Mouse (Mus musculus) forebrain, embryonic 15.5 days (tissue): ENCODE results near the gene Prr36. TPM values are rescaled to one million over a fixed set of nuclear protein-coding genes. Genes with fewer than 3 reads are reported as not detected.
A peak's percentile ranks its signal among the peaks of the same experiment; 100 is the strongest.

ENCODE experiments used
- ATAC-seq: fragments of 200-750 bp; cut with Nextera tagmentation; replicated peaks from 2 replicates; pipeline ENCODE4 v1.8.0; 2017; ENCODE audit warnings: mild to moderate bottlenecking, moderate TSS enrichment, moderate library complexity
- H3K27ac ChIP-seq: fragments of 300-500 bp; sonication (generic); replicated peaks from 2 replicates; pipeline ENCODE4 v1.5.1; 2015; ENCODE audit warnings: mild to moderate bottlenecking, inconsistent platforms
- H3K27me3 ChIP-seq: fragments of 300-500 bp; sonication (generic); 2 replicates; pipeline ENCODE4 v1.6.1; 2015; ENCODE audit warnings: inconsistent platforms
- H3K36me3 ChIP-seq: fragments of 300-500 bp; sonication (generic); 2 replicates; pipeline ENCODE4 v1.6.1; 2015; ENCODE audit warnings: mild to moderate bottlenecking, inconsistent platforms
- H3K4me1 ChIP-seq: fragments of 300-500 bp; sonication (generic); 2 replicates; pipeline ENCODE4 v1.6.1; 2015; ENCODE audit warnings: inconsistent platforms
- H3K4me2 ChIP-seq: fragments of 300-500 bp; sonication (generic); replicated peaks from 2 replicates; pipeline ENCODE4 v1.6.1; 2015; ENCODE audit warnings: mild to moderate bottlenecking, inconsistent platforms
- H3K4me3 ChIP-seq: fragments of 300-500 bp; sonication (generic); 2 replicates; pipeline ENCODE4 v1.5.1; 2015; ENCODE audit warnings: mild to moderate bottlenecking, inconsistent platforms
- H3K9ac ChIP-seq: fragments of 300-500 bp; sonication (generic); replicated peaks from 2 replicates; pipeline ENCODE4 v1.6.1; 2015; ENCODE audit warnings: mild to moderate bottlenecking, inconsistent platforms
- H3K9me3 ChIP-seq: fragments of 300-500 bp; sonication (generic); 2 replicates; pipeline ENCODE4 v1.6.1; 2016; ENCODE audit warnings: inconsistent platforms
- WGBS: fragments of 180-500 bp; shearing (Covaris S2); methylation state at CpG from one replicate; pipeline ENCODE4 v1.1.7; 2015; ENCODE audit warnings: mixed read lengths; 5-methylcytosine and 5-hydroxymethylcytosine counted together
- polyA plus RNA-seq: library from polyadenylated mRNA; unstranded; fragments of >200 nt; fragmentation: Nextera tagmentation; extraction: Ambion mirVana; gene quantifications from 2 replicates; pipeline ENCODE4 v1.2.1, GENCODE M21; 2015

The Prr36 gene
- polyA plus RNA-seq, 1 experiment from 2014 or later = 40.5 TPM

DNA sequence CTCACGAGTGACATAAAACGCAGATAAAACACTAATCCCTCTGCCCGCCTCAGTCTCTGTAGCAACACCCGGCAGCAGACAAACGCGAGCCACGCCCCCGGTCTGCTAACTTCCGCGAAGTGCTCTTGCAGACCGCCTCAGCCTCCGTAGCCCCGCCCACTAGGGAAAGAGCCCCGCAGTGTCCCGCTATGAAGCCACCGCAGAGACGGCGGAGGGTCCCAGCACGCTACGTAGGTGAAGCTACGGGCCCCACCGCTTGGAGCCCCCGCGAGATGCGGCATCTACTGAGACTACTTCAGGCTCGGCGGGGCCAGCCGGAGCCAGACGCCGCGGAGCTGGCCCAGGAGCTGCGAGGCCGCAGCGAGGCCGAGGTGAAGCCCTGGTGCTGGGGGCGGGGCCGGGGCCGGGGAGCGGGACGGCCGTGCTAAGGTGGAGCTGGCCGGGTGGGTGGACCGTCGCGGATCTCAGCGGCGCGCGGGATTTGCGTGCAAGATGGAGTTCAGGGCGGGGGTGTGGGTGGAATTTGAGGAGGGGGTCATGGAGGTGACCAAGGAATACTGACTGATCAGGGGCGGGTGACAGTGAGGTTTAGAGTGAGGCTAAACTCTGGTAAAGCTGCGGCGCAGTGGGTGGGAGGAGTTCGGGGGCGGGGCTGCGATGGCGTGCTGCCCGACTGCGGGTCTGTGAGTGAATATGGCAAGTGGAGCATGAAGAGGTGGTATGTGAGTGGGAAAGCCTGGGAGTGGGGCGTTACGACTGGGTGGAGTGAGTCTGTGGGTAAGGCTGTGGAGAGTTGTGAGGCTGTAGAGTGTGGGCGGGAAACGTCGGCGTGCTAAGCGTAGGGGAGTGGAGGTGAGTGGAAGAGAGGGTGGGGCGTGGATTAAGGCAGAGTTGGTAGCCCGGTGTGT is 35.9 kb upstream of the Prr36 start, which contains the start of gene Snapc2:
TSS of gene Snapc2 (plus strand) at position 147 of the 908 bp plus-strand sequence.
- Histone ChIP-seq H3K27me3 (no peaks in the 10 kb centered on the region), H3K9ac (peak within 1 kb of the TSS; percentile 89), H3K36me3 (peaks cover 28% of the 10 kb centered on the region), H3K4me1 (peaks cover 55% of the 10 kb centered on the region), H3K27ac (peak within 1 kb of the TSS; percentile 95), H3K4me3 (peak within 1 kb of the TSS; percentile 89), H3K4me2 (peak within 1 kb of the TSS; percentile 72), H3K9me3 (no peaks in the 10 kb centered on the region)
- under 1% methylated on average over 69 of the region's 69 CpGs for WGBS
- peak; percentile 88 for ATAC-seq

DNA sequence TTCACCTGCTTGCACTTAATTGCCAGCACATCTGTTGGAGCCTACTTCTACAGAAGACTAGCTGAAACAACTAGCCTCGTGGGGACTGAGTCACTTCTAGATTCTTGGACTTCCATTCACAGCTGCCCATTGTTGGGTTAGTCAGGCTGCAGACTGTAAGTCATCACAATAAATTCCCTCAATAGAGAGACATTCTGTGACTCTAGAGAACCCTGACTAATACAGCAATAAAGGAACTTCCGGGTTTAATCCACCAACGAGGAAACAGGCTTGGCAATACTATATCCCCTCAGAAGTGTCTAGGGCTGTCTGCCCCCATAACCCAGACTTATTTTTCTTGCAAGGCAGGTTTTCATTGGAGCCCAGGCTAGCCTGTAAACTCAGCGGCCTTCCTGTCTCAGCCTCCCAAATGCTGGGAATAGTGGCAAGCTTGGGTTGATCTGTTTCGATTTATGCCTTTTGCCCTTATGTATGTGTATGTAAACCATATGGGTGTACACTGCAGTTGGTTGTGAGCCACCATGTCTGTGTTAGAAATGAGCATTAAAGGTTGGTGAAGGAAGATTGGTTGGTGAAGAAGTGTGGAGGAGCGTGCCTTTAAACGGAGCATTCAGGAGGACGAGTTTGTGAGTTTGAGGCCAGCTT is 35.0 kb upstream of the Prr36 start:
- H3K36me3 ChIP-seq = peaks cover 36% of the 10 kb centered on the region
- peak; percentile 0; the same call in 1 of the 2 replicates for ATAC-seq
- H3K27ac ChIP-seq = peak overlapping the region; percentile 95
- H3K27me3 ChIP-seq = no peaks in the 10 kb centered on the region
- no peaks in the 10 kb centered on the region for H3K9me3 ChIP-seq
- peak overlapping the region; percentile 51 for H3K9ac ChIP-seq
- H3K4me3 ChIP-seq = peak overlapping the region; percentile 89
- peaks cover 46% of the 10 kb centered on the region for H3K4me1 ChIP-seq
- WGBS = 43% methylated on average over 8 of the region's 8 CpGs
- H3K4me2 ChIP-seq = peak overlapping the region; percentile 72

DNA sequence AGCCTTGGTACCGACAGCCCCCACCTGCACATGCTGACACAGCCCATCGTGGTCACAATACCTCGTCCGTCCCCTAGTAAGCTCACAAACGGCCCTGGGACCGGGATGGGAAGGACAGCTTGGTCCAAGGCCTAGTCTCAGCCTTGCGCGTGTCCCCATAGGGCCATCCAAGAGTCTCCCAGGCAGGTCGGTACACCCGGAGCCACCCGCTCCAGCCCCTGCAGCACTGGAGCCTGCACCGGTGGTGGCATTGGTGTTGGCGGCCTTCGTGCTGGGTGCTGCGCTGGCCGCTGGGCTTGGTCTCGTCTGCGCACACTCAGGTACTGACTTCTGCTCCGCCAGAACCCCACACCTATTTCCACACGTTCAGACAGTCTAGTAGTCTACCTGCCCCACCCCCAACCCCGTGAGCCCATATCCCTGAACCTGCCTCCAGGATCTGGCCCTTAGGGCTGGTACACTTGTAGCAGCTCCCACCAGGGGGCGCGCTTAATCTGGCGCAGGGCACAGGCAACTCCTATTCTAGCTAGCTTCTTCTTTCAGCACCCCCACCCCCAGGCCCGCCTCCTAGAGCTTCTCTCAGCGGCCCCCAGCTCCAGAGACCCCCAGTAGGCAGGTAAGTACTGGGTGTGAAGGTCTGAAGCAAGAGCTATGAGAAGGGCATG is 33.2 kb upstream of the Prr36 start:
- Histone ChIP-seq H3K27me3 (no peaks in the 10 kb centered on the region), H3K9me3 (no peaks in the 10 kb centered on the region), H3K4me3 (no peak overlapping the region), H3K4me2 (no peak overlapping the region), H3K4me1 (peaks cover 31% of the 10 kb centered on the region), H3K36me3 (peaks cover 38% of the 10 kb centered on the region), H3K9ac (no peak overlapping the region), H3K27ac (no peak overlapping the region)
- 33% methylated on average over 26 of the region's 26 CpGs for WGBS
- ATAC-seq = peak; percentile 20; the same call in 1 of the 2 replicates

DNA sequence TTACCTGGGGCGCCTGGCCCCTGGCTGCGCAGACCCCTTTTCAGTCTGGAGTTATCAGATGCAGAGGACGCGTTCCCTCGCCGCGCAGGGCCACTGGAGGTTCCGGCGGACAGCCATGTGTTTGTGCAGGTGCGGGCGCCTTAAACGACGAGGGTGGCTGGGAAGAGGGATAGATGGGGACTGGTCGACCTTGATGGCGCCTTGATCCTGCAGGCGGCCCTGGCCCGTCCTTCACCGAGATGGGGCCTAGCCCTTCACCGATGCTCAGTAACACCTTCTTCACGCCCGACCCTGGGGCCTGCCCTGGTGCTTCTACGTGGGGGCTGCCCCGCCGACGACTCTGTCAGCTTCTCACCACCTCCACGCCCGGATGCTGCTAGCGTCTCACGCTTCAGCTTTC is 32.0 kb upstream of the Prr36 start:
- WGBS = 22% methylated on average over 29 of the region's 29 CpGs
- H3K4me3 ChIP-seq = no peak overlapping the region
- no peaks in the 10 kb centered on the region for H3K27me3 ChIP-seq
- peaks cover 40% of the 10 kb centered on the region for H3K36me3 ChIP-seq
- no peak overlapping the region for H3K27ac ChIP-seq
- peaks cover 21% of the 10 kb centered on the region for H3K4me1 ChIP-seq
- no peak overlapping the region for H3K9ac ChIP-seq
- no peak for ATAC-seq
- H3K4me2 ChIP-seq = no peak overlapping the region
- H3K9me3 ChIP-seq = no peaks in the 10 kb centered on the region

DNA sequence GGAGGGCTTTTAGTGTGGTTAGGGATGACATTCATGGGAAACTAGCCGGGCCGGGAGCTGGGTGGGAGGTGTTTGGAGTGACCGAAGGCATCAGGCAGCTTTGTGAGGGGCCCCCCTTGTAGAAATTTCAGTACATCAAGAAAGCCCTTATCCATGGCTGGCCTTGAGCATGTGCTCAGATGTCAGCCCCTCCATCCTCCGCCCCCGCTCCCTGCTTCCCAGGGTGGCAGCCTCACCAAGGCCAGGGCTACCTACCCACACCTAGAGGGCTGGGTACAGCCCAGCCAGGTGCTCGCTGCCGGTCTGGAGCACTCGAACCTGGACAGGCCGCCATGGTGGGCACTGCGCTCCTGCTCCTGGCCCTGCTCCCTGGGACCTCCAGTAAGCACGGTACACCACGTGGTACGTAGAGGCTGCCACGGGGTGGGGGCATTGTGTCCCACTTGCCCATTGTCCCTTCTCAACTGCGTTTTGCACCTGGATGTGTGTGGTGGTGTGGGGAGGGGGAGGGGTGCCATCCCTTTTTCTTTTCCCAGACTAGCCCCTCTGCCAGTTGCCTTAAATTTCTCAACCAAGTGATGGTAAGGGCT is 30.8 kb upstream of the Prr36 start, which contains the start of gene Tgfbr3l:
TSS of gene Tgfbr3l (plus strand) at position 264 of the 590 bp plus-strand sequence.
- no peaks in the 10 kb centered on the region for H3K27me3 ChIP-seq
- 77% methylated on average over 15 of the region's 15 CpGs for WGBS
- H3K4me1 ChIP-seq = peaks cover 13% of the 10 kb centered on the region
- H3K36me3 ChIP-seq = peaks cover 51% of the 10 kb centered on the region
- H3K9ac ChIP-seq = no peak within 1 kb of the TSS
- no peak within 1 kb of the TSS for H3K4me2 ChIP-seq
- no peak for ATAC-seq
- no peak within 1 kb of the TSS for H3K4me3 ChIP-seq
- no peak within 1 kb of the TSS for H3K27ac ChIP-seq
- no peaks in the 10 kb centered on the region for H3K9me3 ChIP-seq

DNA sequence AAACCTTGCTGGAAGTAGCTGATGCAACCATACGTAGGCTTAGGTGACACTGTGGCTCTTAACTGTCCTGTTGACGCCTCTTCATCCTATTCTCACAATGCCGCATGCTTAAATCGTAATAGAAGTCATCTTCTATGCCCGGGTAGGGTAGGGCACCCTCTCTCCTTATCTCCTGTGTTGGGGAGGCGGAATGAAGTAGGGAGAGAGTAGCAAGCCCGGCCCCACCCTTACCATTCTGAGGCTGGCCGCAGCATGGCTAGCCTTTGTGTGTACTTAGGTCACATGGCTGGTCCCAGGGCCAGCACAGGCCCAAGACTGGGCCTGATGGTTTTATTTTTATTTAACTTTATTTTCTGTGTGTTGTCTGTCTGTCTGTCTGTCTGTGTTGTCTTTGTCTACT is 30.0 kb upstream of the Prr36 start:
- ATAC-seq = no peak
- H3K4me1 ChIP-seq = peaks cover 8% of the 10 kb centered on the region
- no peaks in the 10 kb centered on the region for H3K9me3 ChIP-seq
- H3K36me3 ChIP-seq = peaks cover 55% of the 10 kb centered on the region
- H3K27ac ChIP-seq = no peak overlapping the region
- H3K4me3 ChIP-seq = no peak overlapping the region
- WGBS = 93% methylated on average over 8 of the region's 8 CpGs
- no peak overlapping the region for H3K4me2 ChIP-seq
- no peak overlapping the region for H3K9ac ChIP-seq
- H3K27me3 ChIP-seq = no peaks in the 10 kb centered on the region

DNA sequence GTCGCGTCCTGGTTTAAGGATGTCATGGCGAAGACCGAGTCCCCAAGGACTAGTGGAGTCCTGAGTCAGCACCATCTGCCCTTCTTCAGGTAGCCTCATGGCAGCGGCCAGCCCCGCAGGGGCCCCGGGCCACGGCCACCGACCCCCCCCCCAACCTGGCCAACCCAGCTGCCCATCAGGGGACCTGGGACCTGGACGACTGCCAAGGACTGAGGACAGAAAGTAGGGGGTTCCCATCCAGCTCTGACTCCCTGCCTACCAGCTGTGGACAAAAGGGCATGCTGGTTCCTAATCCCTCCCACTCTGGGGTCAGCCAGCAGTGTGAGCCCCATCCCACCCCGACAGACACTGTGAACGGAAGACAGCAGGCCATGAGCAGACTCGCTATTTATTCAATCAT is 28.5 kb upstream of the Prr36 start:
- 80% methylated on average over 13 of the region's 13 CpGs for WGBS
- no peak for ATAC-seq
- Histone ChIP-seq H3K9me3 (no peaks in the 10 kb centered on the region), H3K4me2 (no peak overlapping the region), H3K27ac (no peak overlapping the region), H3K4me3 (no peak overlapping the region), H3K9ac (no peak overlapping the region), H3K4me1 (peaks cover 11% of the 10 kb centered on the region), H3K36me3 (peaks cover 55% of the 10 kb centered on the region), H3K27me3 (no peaks in the 10 kb centered on the region)

DNA sequence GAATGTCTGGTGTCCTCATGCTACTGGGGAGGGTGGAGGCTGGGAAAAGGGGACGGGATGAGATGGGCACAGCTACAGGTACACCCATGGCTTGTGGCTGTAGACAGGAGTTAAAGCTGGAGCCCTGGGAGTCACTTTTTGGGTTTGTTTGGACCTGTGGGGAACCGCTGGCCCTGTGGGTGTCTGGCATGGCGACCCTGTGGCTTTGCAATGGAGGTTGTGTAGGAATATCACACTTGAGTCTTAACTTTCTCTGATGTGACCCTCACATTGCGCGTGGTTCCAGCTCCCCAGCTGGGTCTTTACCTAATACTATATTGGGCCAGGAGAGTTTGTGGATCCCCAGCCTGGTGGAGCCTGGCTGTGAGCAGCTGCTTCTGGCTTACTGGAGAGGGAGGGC is 27.8 kb upstream of the Prr36 start:
- peaks cover 12% of the 10 kb centered on the region for H3K4me1 ChIP-seq
- no peak overlapping the region for H3K27ac ChIP-seq
- ATAC-seq = no peak
- H3K4me3 ChIP-seq = no peak overlapping the region
- H3K4me2 ChIP-seq = no peak overlapping the region
- H3K36me3 ChIP-seq = peaks cover 55% of the 10 kb centered on the region
- no peaks in the 10 kb centered on the region for H3K27me3 ChIP-seq
- WGBS = 93% methylated on average over 5 of the region's 5 CpGs
- H3K9ac ChIP-seq = no peak overlapping the region
- H3K9me3 ChIP-seq = no peaks in the 10 kb centered on the region

DNA sequence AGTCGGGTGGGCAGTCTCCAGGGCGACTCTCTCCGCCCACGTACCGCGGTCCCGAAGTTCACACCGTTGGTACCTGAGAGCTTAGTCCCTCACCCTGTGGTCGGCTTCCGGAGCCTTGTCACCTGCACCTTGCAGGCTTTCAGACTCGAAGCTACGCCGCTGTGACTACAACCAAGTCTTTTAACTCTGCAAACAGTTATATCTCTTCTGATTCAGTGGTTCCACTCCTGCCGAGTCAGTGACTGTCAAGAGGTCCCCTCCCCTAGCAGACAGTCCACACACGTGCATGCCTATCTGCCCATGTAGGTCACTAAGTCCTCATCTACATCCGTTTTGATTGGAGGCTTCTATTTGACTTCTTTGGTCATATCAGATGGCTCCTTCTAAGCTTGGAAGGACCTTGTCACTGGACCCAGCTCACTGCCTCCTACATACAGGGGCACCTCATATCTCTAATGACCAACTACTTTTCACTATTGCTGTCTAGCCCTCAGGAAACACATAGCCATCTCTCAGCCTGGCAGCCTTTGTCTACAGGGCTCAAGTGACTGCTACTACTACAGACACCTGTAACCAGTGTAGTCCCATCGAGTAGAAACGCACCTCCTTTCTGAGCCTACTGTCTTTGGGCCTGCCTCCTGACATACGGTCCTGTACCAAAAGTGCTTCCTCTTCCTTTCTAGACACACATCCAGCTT is 22.1 kb upstream of the Prr36 start:
- 13% methylated on average over 19 of the region's 19 CpGs for WGBS
- H3K4me2 ChIP-seq = peak overlapping the region; percentile 80
- ATAC-seq = peak; percentile 44

DNA sequence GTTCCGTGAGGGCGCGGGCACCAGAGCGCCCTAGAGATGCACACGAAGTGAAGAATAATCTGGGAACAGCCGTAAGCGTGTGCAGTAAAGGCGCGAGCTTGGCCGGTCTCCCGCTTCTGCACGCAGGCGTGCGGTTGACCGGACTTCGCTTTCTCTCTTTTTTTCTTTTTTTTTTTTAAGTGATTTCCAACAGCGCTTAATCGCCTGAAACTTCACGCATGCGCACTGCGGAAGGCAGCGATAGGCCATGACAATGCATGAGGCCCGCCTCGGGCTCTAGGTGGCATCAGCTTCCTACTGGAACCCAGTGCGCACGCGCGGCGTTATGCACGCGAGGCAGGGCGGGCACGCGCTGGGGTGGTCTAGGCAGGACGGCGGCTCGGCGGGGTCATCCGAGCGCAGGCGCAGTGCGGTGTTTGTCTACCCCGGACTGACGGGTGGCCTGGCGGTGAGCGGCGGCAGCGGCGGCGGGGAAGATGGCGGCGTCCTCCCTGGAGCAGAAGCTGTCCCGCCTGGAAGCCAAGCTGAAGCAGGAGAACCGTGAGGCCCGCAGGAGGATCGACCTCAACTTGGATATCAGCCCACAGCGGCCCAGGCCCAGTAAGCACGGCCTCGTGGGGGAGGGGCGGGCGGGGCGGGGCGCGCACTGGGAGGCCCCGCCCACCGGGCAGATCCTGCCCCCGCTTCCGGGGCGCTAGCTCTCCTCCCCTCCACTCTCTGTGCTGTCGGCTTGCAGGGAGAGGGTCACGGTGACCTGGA is 21.4 kb upstream of the Prr36 start, which contains the start of the genes Map2k7 and Gm49320:
TSS of gene Map2k7 (plus strand) at position 307 of the 759 bp plus-strand sequence.
TSS of gene Gm49320 (plus strand) at position 432 of the 759 bp plus-strand sequence.
- peak; percentile 93 for ATAC-seq
- Histone ChIP-seq H3K36me3 (peaks cover 9% of the 10 kb centered on the region), H3K4me2 (peak within 1 kb of the TSS; percentile 80), H3K27me3 (no peaks in the 10 kb centered on the region), H3K9ac (peak within 1 kb of the TSS; percentile 63), H3K27ac (peak within 1 kb of the TSS; percentile 91), H3K9me3 (no peaks in the 10 kb centered on the region), H3K4me3 (peak within 1 kb of the TSS; percentile 63), H3K4me1 (peaks cover 29% of the 10 kb centered on the region)
- WGBS = under 1% methylated on average over 71 of the region's 71 CpGs

More for the DNA sequence above, 22.1 kb upstream of the Prr36 start:
- H3K27ac ChIP-seq = peak overlapping the region; percentile 91
- H3K27me3 ChIP-seq = no peaks in the 10 kb centered on the region
- H3K9me3 ChIP-seq = no peaks in the 10 kb centered on the region
- H3K4me3 ChIP-seq = peak overlapping the region; percentile 63
- H3K4me1 ChIP-seq = peaks cover 29% of the 10 kb centered on the region
- H3K36me3 ChIP-seq = peaks cover 17% of the 10 kb centered on the region
- H3K9ac ChIP-seq = peak overlapping the region; percentile 63
